Mouse (Mus musculus) hindlimb bud, embryonic 11.5 days (tissue): ENCODE data around the gene Igf2r.

ENCODE experiments used
- DNase-seq: peaks from one replicate; pipeline ENCODE4 v3.0.0-alpha.2; 2012; ENCODE audit warnings: low read depth, low spot score; ENCODE audit errors: extremely low spot score

The Igf2r gene

DNA sequence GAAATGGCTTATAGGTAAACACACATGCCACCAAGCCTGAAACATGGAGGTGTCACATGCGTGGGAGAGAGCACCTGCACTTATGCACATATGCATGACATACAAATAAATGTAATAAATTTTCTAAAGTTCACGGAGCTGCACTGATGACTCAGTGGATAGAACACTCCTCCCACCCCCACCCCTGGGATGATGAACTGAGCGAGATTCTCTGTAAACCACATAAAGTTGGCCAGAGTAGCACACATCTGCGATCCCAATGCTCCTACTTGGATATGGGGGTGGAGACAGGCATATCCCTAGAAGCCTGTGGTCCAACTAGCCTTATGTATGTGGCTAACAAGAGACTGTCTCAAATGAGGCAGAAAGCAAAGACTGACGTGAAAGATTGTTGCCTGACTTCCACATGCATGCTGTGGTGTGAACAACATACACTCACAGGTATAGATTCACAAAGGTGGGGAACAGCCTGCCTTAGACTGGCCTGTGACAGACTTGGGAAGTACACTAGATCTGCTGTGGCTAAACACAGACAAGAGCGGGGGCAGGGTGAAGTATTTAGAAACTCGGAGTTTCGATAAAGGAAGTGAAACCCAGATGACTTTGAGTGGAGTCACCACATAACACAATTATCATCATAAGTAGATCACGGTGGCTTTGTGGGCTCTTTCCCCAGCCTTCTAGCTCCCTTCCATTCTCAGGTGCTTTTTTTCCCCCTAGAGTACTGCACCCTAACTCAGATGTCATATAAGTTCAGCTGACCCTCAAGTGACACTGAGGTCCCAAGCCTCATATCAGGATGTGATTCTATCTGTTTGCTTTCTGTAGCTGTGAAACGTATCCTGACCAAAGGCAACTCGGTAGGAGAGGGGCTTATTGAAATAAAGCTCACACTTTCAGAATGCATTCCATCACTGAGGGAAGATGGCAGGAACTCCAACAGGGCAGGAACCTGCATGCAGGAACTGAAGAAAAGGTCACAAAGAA is 13.7 kb upstream of the Igf2r start:
- no peak for DNase-seq

GRCm38 (mm10) chr17:12781101-12781500 is 11.6 kb upstream of the Igf2r start:
- DNase-seq = no peak

DNA sequence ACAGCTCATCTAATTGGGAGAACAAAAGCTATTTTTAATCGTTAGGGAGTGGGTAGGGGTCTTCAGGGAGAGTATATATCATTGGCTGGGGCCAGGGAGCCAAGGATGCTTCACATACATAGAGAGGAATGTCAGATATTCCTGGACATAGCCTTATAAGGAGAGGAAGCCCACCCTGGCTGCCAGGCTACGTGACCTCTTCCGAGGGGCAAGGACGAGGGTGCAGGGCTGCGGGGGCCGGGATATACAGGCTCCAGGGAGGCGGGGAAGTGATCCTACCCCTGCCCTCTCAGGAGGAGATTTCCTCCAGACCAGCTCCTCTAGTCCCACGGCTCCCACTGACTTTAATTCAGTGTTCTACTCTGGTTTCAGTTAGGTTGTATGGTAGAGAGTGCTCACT is 10.7 kb upstream of the Igf2r start:
- DNase-seq = no peak

- DNase-seq = no peak
Observed at GRCm38 (mm10) chr17:12779442-12779841, 10.0 kb upstream of the Igf2r start.

- no peak for DNase-seq
Observed at GRCm38 (mm10) chr17:12773956-12774355, 4.5 kb upstream of the Igf2r start.

DNA sequence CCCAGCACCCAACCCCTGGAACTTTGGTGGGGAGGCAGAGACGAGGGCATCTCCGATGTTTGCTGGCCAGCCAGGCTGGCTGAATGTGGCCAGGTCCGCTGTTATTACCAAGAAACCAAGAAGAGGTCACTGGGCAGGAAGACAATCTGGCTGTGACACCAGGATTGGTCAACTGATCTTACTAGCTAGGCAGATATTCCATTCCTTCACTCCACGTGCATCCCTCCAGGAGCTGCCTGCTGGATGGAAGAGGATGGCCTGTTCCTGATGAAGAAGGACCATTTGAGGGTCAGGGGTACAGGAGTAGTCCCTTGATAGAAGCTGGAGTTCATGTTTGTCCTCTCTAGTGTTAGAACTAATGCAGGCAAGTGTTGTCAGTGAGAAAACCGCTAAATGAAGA is 1.0 kb upstream of the Igf2r start:
- DNase-seq = no peak

DNA sequence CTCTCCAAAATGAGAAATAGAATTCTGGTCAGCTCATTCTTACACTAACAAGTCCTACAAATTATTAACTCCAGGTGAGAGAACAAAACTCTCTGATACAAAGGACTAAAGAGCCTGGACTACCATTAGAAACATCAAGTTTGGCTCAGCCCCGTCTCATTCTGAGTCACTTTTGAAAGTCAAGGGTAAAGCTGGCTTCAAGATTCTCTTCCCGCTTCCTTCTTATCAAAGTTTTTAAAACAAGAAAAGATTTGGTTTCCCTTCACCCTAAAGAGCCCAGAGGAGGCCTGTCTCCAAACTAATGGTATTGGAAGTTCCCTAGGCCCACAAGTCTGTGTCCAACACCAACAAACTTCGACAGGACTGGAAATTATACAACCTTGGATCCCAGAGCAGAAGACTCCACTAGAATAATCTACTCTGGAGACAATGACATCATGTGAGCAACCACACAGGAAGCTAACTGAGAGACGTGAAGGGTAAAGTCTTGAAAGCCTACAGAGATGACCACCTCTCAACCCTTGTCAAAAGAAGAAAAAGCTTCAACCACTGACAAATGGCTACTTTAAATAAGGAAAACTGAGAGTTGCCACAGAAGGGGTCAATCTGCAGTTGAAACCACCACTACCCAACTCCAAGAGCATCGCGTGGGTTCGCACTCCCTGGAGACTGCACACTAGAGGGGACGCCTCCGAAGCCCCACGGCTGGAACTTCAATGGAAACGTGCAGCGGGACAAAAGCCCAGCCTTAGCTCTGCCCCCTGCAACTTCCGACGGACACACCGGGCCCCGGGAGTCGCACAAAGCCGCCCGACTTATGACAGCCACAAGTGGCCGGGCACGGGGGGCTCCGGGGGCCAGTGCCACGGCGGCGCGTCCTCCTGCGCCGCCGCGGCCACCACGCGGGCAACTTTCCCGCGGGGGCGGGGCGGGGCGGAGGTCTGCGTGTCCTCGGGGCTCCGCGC is 767 bp downstream of the Igf2r start:
- no peak for DNase-seq

- DNase-seq = no peak
Observed at GRCm38 (mm10) chr17:12767294-12767852, 2.1 kb downstream of the Igf2r start.

GRCm38 (mm10) chr17:12763412-12763811 is 6.1 kb downstream of the Igf2r start:
- no peak for DNase-seq

DNA sequence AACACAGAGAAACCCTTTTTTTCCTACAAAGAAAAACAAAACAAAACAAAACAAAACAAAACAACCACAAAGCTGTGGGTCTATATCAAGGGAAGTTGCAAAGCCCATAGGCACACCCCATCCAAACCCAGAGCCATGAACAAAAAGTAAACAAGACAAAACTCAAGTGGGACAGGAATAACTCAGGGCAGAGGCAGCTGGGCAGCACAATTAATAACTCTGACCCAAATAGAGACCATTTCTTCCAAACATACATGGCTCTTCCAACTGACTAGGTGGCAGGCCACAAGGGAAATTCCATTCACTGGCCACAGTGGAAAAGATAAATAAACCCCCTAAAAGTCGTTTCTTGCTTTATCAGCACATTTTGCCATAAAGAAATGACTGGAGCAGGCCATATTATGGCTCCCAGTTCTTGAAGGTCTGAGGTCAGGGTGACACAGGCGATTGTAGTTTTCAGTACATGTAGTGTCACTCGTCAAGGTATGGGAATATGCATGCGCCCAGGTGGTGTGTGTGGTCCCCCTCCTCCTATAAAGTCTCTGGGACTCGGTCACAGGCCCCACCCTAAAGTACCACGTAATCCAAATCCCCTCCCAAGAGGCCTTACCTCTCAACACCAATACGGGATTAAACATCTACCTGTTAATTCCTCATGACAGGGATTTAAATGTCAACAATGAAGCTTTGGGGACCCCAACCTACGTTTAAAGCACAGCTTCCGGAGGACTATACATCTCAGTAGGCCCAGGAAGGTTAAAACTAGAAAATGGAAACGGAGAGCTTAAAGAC is 8.9 kb downstream of the Igf2r start:
- no peak for DNase-seq

- no peak for DNase-seq
Observed at GRCm38 (mm10) chr17:12759646-12760074, 9.8 kb downstream of the Igf2r start.

- no peak for DNase-seq
Observed at GRCm38 (mm10) chr17:12758701-12759455, 10.6 kb downstream of the Igf2r start.

DNA sequence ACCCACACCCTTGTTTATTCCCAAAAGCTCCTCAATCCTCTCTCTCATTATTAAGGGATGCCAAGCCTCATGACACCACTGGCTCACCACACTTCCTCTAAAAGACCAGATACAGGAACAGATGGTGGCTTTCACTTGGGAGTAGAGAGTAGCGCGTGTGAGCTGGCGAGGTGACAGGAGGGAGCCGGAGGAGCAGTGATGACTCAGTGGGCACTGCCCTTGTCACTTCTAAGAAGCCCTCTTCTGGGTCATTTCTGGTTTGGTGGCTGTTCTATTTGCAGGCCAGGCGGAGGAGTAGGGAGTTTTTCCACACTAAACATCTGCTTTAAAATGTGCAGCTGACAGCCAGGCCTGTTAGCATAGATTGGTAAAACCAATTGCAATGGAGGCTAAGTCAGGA is 11.5 kb downstream of the Igf2r start:
- no peak for DNase-seq

GRCm38 (mm10) chr17:12757161-12757560 is 12.3 kb downstream of the Igf2r start:
- no peak for DNase-seq

DNA sequence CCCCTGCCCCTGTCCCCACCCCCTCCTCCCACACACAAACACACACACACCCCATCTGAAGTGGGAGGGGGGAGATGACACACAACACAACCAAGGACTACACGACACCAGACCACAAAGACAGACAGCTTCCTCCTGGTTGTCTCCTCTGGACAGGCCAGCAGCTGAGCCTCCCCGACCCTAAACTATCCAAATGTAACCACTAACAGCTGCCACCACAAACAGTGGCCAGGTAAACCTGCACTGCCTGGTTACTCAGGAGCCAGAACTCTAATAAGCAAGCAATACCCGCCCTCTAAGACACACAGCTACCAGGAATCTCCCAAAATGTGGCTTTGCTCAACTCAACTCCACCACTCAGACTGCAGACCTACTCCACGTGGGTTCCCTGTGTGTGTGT is 13.5 kb downstream of the Igf2r start:
- DNase-seq = no peak

DNA sequence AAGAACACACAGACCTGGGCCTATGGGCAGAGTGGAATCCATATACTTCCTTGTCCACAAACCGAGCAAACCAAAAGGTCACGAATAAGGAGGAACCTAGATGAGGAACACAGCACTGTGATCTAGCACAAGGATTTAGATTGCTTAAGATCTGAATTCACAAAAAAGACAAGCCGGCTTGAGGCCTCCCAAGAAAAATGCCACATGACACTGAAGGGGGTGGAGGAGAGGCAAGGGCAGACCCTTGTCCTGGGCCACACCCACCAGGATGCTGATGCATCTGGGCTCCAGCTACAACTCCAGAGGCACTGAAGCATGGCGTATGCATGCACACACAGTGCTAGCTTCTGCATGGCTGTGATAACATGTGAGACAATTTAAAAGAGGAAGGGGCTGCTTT is 14.3 kb downstream of the Igf2r start:
- no peak for DNase-seq

GRCm38 (mm10) chr17:12754243-12755007 is 15.0 kb downstream of the Igf2r start:
- DNase-seq = no peak

DNA sequence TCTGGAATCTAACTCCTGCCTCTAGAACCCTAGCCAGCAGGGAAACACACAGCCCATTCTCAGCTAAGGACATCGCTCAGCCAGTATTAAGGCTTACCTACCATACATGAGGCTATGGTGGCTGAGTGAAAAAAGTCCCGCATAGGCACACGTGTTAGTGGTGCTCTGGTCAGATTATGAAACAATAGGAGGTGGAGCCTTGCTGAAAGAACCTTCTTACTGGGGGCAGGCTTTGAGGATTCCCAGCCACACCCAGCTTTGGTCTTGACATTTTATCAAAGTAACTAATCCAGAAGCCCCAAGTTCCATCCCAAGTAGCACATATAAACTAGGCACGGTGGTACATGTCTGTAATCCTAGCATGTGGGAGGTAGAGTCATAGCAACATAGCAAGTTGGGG is 16.4 kb downstream of the Igf2r start:
- no peak for DNase-seq

- no peak for DNase-seq
Observed at GRCm38 (mm10) chr17:12751641-12752040, 17.8 kb downstream of the Igf2r start.
